Mouse (Mus musculus) liver, embryonic 14.5 days (tissue): ENCODE measurements around the gene Amhr2. TPM values are rescaled to one million over a fixed set of nuclear protein-coding genes. Genes with fewer than 3 reads are reported as not detected.

ENCODE experiments used
- ATAC-seq: fragments of 200-750 bp; cut with Nextera tagmentation; 2 replicates; pipeline ENCODE4 v1.8.0; 2017; ENCODE audit warnings: moderate number of reproducible peaks, mild to moderate bottlenecking, moderate library complexity; ENCODE audit not compliant: insufficient read depth
- DNase-seq, 3 experiments: peaks; one replicate each; pipeline ENCODE4 v3.0.0-alpha.2; 2012 to 2013; ENCODE audit warnings: low read depth in 3 of 3, low spot score in 3 of 3
- H3K27ac ChIP-seq: fragments of 300-500 bp; sonication (generic); 2 replicates; pipeline ENCODE4 v1.5.1; 2014; ENCODE audit warnings: moderate library complexity, mild to moderate bottlenecking, control low read depth, inconsistent platforms
- H3K27me3 ChIP-seq: fragments of 300-500 bp; sonication (generic); 2 replicates; pipeline ENCODE4 v1.6.1; 2014; ENCODE audit warnings: mild to moderate bottlenecking, low read length, moderate library complexity; ENCODE audit not compliant: control insufficient read depth, insufficient read depth
- H3K36me3 ChIP-seq: fragments of 300-500 bp; sonication (generic); replicated peaks from 2 replicates; pipeline ENCODE4 v1.6.1; 2014; ENCODE audit warnings: low read depth; ENCODE audit not compliant: control insufficient read depth, insufficient read depth
- H3K4me1 ChIP-seq, 2 experiments: fragments of 200-500 bp in 1 of 2; fragments of 300-500 bp in 1 of 2; sonication (generic) in 1 of 2; replicated peaks; 2 replicates each; pipeline ENCODE4 v1.6.1; 2012 to 2014; ENCODE audit warnings: antibody characterized with exemption in 1 of 2, inconsistent platforms in 1 of 2, low read length in 1 of 2; ENCODE audit not compliant: control insufficient read depth in 2 of 2, insufficient read depth in 2 of 2
- H3K4me2 ChIP-seq: fragments of 300-500 bp; sonication (generic); 2 replicates; pipeline ENCODE4 v1.6.1; 2014; ENCODE audit warnings: low read depth, mild to moderate bottlenecking, control low read depth, moderate library complexity
- H3K4me3 ChIP-seq, 2 experiments: fragments of 200-500 bp in 1 of 2; fragments of 300-500 bp in 1 of 2; sonication (generic) in 1 of 2; 2 replicates each; pipeline ENCODE4 v1.5.1; 2012 to 2014; ENCODE audit warnings: low read depth in 2 of 2, low read length in 2 of 2, mild to moderate bottlenecking in 2 of 2, control low read depth in 1 of 2, inconsistent platforms in 1 of 2, moderate library complexity in 1 of 2; ENCODE audit not compliant: insufficient read depth in 1 of 2
- H3K9ac ChIP-seq: fragments of 300-500 bp; sonication (generic); replicated peaks from 2 replicates; pipeline ENCODE4 v1.6.1; 2014; ENCODE audit warnings: mild to moderate bottlenecking, control low read depth, moderate library complexity
- H3K9me3 ChIP-seq: fragments of 300-500 bp; sonication (generic); 2 replicates; pipeline ENCODE4 v1.6.1; 2016; ENCODE audit warnings: low read length, mixed read lengths; ENCODE audit not compliant: control insufficient read depth
- CTCF ChIP-seq: IDR thresholded peaks from 2 replicates; pipeline ENCODE4 v1.5.1; 2016; ENCODE audit warnings: antibody characterized with exemption, low read depth, control low read depth
- EP300 ChIP-seq: IDR thresholded peaks from 2 replicates; pipeline ENCODE4 v1.6.1; 2016; ENCODE audit warnings: antibody characterized with exemption, low read depth
- WGBS: fragments of 180-500 bp; shearing (Covaris S2); extraction: QIAGEN DNeasy Blood & Tissue Kit; methylation state at CpG from one replicate; pipeline ENCODE4 v1.1.7; 2014; ENCODE audit not compliant: insufficient replicate concordance; 5-methylcytosine and 5-hydroxymethylcytosine counted together
- polyA plus RNA-seq, 2 experiments: library from polyadenylated mRNA; depleted of rRNA in 1 of 2; stranded (reverse) in 1 of 2; unstranded in 1 of 2; fragments of >200 nt; fragmentation: Nextera tagmentation in 1 of 2; extraction: Ambion mirVana in 1 of 2; gene quantifications; 2 replicates each; pipeline versions ENCODE4 v1.2.1 to v1.2.3; 2012 to 2014

The Amhr2 gene
- polyA plus RNA-seq, 2 experiments, result 0.06 to 0.11 TPM

DNA sequence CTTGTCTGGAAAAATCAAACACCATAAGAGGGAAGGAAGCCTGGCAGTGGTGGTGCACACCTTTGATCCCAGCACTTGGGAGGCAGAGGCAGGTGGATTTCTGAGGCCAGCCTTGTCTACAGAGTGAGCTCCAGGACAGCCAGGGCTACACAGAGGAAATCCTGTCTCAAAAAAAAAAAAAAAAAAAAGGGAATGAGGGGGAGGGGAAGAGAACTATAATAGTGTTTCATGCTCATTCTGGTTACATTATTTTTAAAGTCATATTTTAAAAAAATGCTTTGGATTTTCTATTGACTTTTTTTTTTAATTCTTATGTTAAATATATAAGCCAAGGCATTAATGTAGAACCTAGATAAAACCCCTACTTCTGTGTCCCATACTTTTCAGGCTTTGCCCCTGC, 31.5 kb upstream of the Amhr2 start:
- no peak for ATAC-seq
- no peak overlapping the region for H3K9ac ChIP-seq

DNA sequence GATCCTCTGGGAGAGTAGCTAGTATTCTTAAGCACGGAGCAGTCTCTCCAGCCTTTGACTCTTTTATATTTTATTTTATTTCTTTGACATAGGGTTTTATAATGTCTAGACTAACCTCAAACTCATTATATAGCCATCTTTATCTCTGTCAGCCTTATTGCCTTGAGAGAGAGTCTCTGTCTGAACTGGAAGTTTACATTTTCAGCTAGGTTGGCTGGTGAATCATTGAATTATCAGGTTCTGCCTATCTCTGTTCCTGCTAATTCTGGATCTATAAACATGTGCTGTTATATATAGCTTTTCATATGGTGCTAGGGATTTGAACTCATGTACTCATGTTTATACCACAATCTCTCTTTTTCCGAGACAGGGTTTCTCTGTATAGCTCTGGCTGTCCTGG, 27.6 kb upstream of the Amhr2 start:
- 86% methylated on average over 2 of the region's 2 CpGs for WGBS
- Histone ChIP-seq H3K9me3 (no peaks in the 10 kb centered on the region), H3K9ac (no peak overlapping the region), H3K27ac (no peak overlapping the region), H3K4me1 (no peaks in the 10 kb centered on the region), H3K36me3 (peaks cover 16% of the 10 kb centered on the region), H3K27me3 (no peaks in the 10 kb centered on the region), H3K4me3 (no peak overlapping the region), H3K4me2 (no peak overlapping the region)
- ATAC-seq, result no peak
- DNase-seq, result no peak
- TF ChIP-seq EP300 (no peak), CTCF (no peak)

More for the DNA sequence above, 31.5 kb upstream of the Amhr2 start:
- no peak for DNase-seq
- no peak for TF ChIP-seq CTCF
- TF ChIP-seq EP300, result no peak
- H3K27ac ChIP-seq, result no peak overlapping the region
- no peaks in the 10 kb centered on the region for H3K27me3 ChIP-seq
- H3K4me2 ChIP-seq, result no peak overlapping the region
- peaks cover 44% of the 10 kb centered on the region for H3K36me3 ChIP-seq
- peaks cover 4 to 11% of the 10 kb centered on the region in 2 experiments for H3K4me1 ChIP-seq
- H3K9me3 ChIP-seq, result no peaks in the 10 kb centered on the region
- H3K4me3 ChIP-seq, result no peak overlapping the region

DNA sequence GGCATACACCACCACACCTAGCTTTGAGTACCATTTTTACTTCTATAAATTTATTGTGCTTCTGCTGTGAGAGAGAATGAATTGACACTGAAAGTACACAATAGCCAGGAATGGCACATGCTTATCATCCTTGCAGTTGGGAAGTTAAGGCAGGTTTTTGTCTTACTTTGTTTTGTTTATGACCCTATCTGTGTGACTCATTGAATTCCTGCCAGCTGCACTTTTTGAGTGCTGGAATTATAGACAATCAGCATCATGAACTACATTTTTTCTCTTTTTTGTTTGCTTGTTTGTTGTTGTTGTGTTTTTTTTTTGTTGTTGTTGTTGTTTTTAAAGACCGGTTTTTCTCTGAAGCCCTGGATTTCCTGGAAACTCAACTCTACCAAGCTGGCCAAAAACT, 24.2 kb upstream of the Amhr2 start:
- Histone ChIP-seq H3K9me3 (no peaks in the 10 kb centered on the region), H3K4me3 (no peak overlapping the region), H3K36me3 (peaks cover 16% of the 10 kb centered on the region), H3K27ac (no peak overlapping the region), H3K4me1 (no peaks in the 10 kb centered on the region), H3K9ac (no peak overlapping the region), H3K4me2 (no peak overlapping the region), H3K27me3 (no peaks in the 10 kb centered on the region)
- DNase-seq (no peak), ATAC-seq (no peak)
- TF ChIP-seq EP300 (no peak), CTCF (no peak)
- WGBS, result 24% methylated on average over 1 of the region's 1 CpGs

- no peak overlapping the region for H3K27ac ChIP-seq
- H3K4me2 ChIP-seq, result no peak overlapping the region
- WGBS, result 55% methylated on average over 3 of the region's 3 CpGs
- no peak overlapping the region for H3K9ac ChIP-seq
- H3K27me3 ChIP-seq, result no peaks in the 10 kb centered on the region
- H3K36me3 ChIP-seq, result peaks cover 21% of the 10 kb centered on the region
- no peaks in the 10 kb centered on the region for H3K4me1 ChIP-seq
- TF ChIP-seq EP300 (no peak), CTCF (peak; percentile 52; the same call in 1 of the 2 replicates)
- DNase-seq, result peak; percentile 45 to 55 (median 48)
- H3K9me3 ChIP-seq, result no peaks in the 10 kb centered on the region
- no peak for ATAC-seq
- no peak overlapping the region for H3K4me3 ChIP-seq
Measured at GRCm38 (mm10) chr15:102421437-102421836, 23.7 kb upstream of the Amhr2 start.

GRCm38 (mm10) chr15:102423602-102424240, 21.4 kb upstream of the Amhr2 start:
- 88% methylated on average over 2 of the region's 2 CpGs for WGBS
- Histone ChIP-seq H3K4me1 (no peaks in the 10 kb centered on the region), H3K36me3 (peaks cover 39% of the 10 kb centered on the region), H3K27ac (no peak overlapping the region), H3K4me2 (no peak overlapping the region), H3K4me3 (no peak overlapping the region), H3K27me3 (no peaks in the 10 kb centered on the region), H3K9me3 (no peaks in the 10 kb centered on the region), H3K9ac (no peak overlapping the region)
- TF ChIP-seq CTCF, result no peak
- no peak for TF ChIP-seq EP300
- DNase-seq (no peak), ATAC-seq (no peak)
